Mouse (Mus musculus): ENCODE data around the gene Hdlbp. TPM values are rescaled to one million over a fixed set of nuclear protein-coding genes. Genes with fewer than 3 reads are reported as not detected.
"Not testable (repeated sequence)": the region's sequence is repeated elsewhere in the genome, so short reads cannot be mapped to it uniquely, and the experiment has no call there.

Hdlbp gene
- polyA plus RNA-seq, 1 experiment from 2014 or later = 184 TPM

- Histone ChIP-seq H3K9ac (peak overlapping the region; percentile 93), H3K4me1 (peaks cover 11% of the 10 kb centered on the region; the same call in 1 of the 2 replicates), H3K9me3 (no peaks in the 10 kb centered on the region), H3K27ac (peak overlapping the region; percentile 96), H3K36me3 (0 out of 2 replicates have a peak, but pooled peaks cover under 1% of the 10 kb centered on the region), H3K27me3 (no peaks in the 10 kb centered on the region), H3K4me3 (peak overlapping the region; percentile 92), H3K4me2 (peak overlapping the region; percentile 68)
- no peak for ATAC-seq (ENCODE audit: insufficient number of reproducible peaks, insufficient read depth, low FRiP score, low TSS enrichment, low read depth)
- 5% methylated on average over 23 of the region's 23 CpGs for WGBS
These were observed 965 bp upstream of the Hdlbp start for GRCm38 (mm10) chr1:93479476-93480083.

DNA sequence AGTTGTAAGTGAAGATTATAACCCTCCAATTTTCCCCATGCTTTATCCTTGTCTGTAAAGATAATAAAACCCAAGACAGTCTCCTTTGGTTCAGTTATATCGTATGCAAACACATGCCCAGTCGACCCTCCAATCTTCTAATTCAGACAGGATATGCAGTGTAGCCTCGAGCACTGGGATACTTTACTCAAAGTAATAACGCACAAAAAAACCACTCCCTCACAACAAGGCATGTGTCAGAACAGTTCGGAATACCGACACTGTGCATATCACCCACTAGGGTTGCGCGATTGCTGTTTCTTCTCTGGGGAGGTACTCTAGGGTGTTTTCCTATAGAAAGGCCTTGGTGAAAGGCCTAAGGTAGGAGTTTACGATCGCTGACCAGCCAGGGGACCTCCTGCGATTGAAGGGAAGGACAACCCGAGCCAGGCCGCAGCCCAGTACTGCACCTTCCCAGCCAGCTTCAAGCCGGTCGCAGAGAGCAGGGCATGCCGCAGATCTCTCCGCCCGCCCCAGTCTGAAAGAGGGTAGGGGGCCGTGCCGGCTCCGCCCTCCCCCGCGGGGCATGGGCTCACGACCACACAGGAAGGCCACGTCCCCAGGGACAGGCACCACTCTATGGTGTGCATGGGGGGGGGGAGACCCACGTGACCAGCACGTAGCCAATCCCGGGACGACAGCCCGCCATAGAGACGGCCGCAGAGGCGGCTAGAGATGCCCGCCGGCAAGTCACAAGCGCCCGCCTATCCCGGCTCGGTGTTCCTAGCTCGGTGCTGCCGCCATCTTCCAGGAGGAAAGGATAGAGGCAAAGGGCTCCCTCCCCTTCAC, 643 bp downstream of the Hdlbp start:
- H3K27ac ChIP-seq = peak overlapping the region; percentile 96
- H3K9ac ChIP-seq = peak overlapping the region; percentile 93
- no peaks in the 10 kb centered on the region for H3K27me3 ChIP-seq
- H3K9me3 ChIP-seq = no peaks in the 10 kb centered on the region
- peak overlapping the region; percentile 56 for H3K4me2 ChIP-seq
- peak overlapping the region; percentile 92 for H3K4me3 ChIP-seq
- WGBS = under 1% methylated on average over 37 of the region's 41 CpGs
- peaks cover 11% of the 10 kb centered on the region; the same call in 1 of the 2 replicates for H3K4me1 ChIP-seq
- 0 out of 2 replicates have a peak, but pooled peaks cover 3% of the 10 kb centered on the region for H3K36me3 ChIP-seq
- peak; percentile 97 for ATAC-seq (ENCODE audit: insufficient number of reproducible peaks, insufficient read depth, low FRiP score, low TSS enrichment, low read depth)

DNA sequence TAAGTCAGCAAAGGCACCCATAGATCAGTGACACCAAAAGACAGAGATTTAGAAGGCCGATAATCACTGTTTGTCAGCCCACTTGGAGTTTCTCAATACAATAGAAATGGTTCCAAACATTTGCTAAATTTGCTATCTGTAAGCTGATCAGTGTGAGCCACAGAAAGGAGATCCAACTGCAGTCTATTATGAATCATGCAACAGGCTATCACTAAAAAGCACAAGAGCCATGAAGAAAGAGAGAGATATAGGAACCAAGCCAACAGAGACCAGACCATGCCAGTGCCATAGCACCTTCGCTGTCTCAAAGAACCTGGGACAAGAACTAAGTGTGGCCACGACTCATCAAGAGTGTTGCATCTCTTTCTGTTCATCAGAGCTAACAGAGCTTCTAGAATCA, 2.9 kb downstream of the Hdlbp start:
- H3K36me3 ChIP-seq = 0 out of 2 replicates have a peak, but pooled peaks cover 3% of the 10 kb centered on the region
- 90% methylated on average over 3 of the region's 3 CpGs for whole genome bisulfite sequencing
- ATAC-seq (ENCODE audit: insufficient number of reproducible peaks, insufficient read depth, low FRiP score, low TSS enrichment, low read depth) = no peak
- no peaks in the 10 kb centered on the region for H3K27me3 ChIP-seq
- no peak overlapping the region for H3K4me3 ChIP-seq
- no peak overlapping the region for H3K9ac ChIP-seq
- H3K27ac ChIP-seq = no peak overlapping the region
- H3K4me1 ChIP-seq = peaks cover 8% of the 10 kb centered on the region; the same call in 1 of the 2 replicates
- no peaks in the 10 kb centered on the region for H3K9me3 ChIP-seq
- H3K4me2 ChIP-seq = no peak overlapping the region

DNA sequence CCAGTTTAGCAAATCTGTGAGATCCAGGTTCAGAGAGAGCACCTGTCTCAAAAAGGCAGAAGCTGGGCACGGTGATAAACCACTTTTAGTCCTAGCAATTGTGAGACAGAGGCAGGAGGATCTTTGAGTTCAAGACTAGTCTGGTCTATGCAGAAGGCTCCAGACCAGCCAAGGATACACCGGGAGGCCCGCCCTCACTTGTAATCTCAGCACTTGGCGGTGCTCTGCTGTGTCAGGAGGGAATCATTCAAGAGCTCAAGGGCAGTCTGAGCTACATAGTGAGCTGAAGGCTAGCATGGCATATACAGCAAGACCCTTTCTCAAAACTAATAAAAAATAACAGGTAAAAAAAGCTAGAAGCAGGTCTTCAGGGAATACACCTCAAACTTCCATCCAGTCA, 10.0 kb downstream of the Hdlbp start:
- ATAC-seq (ENCODE audit: insufficient number of reproducible peaks, insufficient read depth, low FRiP score, low TSS enrichment, low read depth) = no peak
- Histone ChIP-seq H3K4me2 (no peak overlapping the region), H3K4me3 (no peak overlapping the region), H3K27me3 (no peaks in the 10 kb centered on the region), H3K27ac (no peak overlapping the region), H3K9me3 (no peaks in the 10 kb centered on the region), H3K4me1 (no peaks in the 10 kb centered on the region), H3K9ac (no peak overlapping the region), H3K36me3 (0 out of 2 replicates have a peak, but pooled peaks cover under 1% of the 10 kb centered on the region)
- WGBS = 92% methylated on average over 4 of the region's 4 CpGs

DNA sequence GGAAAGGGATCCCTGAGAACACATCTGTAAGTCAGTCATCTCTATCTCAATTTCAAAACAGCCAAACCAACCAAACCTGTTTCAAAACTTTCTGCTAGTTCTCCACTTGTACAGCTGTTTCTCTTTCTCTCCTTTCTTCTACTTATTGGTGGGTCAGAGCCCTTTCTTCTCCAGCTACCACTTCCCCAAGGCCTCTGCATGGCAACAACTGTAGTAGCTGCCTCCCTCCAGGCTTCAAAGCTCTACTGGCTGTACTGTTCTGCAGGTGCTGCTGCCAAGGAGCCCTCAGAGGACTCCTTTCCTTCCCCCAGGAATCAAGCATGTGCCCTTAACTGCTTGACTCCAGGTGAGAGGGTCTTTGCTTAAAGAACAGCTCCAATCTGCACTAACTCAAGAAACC, 12.9 kb downstream of the Hdlbp start:
- no peaks in the 10 kb centered on the region for H3K4me1 ChIP-seq
- ATAC-seq (ENCODE audit: insufficient number of reproducible peaks, insufficient read depth, low FRiP score, low TSS enrichment, low read depth) = no peak

DNA sequence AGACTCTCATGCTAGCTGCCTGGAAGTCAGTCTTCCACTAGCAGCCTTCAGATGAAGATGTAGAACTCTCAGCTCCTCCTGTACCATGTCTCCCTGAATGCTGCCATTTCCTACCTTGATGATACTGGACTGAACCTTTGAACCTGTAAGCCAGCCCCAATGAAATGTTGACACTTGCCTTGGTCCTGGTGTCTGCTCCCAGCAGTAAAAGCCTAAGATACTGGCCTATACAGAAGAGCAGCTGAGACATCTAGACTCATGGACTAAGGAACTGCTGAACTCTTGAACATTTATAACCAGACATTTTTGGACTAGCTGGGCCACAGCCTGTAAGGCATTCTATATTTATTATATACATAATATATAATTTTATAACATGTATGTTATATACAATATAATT, 13.5 kb downstream of the Hdlbp start:
- H3K4me2 ChIP-seq = no peak overlapping the region
- H3K27me3 ChIP-seq = no peaks in the 10 kb centered on the region
- H3K36me3 ChIP-seq = 0 out of 2 replicates have a peak, but pooled peaks cover 3% of the 10 kb centered on the region
- H3K9ac ChIP-seq = no peak overlapping the region
- no peak overlapping the region for H3K27ac ChIP-seq
- ATAC-seq (ENCODE audit: insufficient number of reproducible peaks, insufficient read depth, low FRiP score, low TSS enrichment, low read depth) = no peak
- no peak overlapping the region for H3K4me3 ChIP-seq
- H3K4me1 ChIP-seq = no peaks in the 10 kb centered on the region
- H3K9me3 ChIP-seq = no peaks in the 10 kb centered on the region

More for the DNA sequence above, 12.9 kb downstream of the Hdlbp start:
- Histone ChIP-seq H3K9ac (no peak overlapping the region), H3K27me3 (no peaks in the 10 kb centered on the region), H3K4me2 (no peak overlapping the region), H3K4me3 (no peak overlapping the region), H3K27ac (no peak overlapping the region), H3K9me3 (no peaks in the 10 kb centered on the region), H3K36me3 (0 out of 2 replicates have a peak, but pooled peaks cover 3% of the 10 kb centered on the region)

- Histone ChIP-seq H3K4me2 (no peak overlapping the region), H3K9ac (no peak overlapping the region), H3K4me1 (no peaks in the 10 kb centered on the region), H3K36me3 (0 out of 2 replicates have a peak, but pooled peaks cover 3% of the 10 kb centered on the region), H3K27me3 (no peaks in the 10 kb centered on the region), H3K27ac (no peak overlapping the region), H3K9me3 (no peaks in the 10 kb centered on the region), H3K4me3 (no peak overlapping the region)
- ATAC-seq (ENCODE audit: insufficient number of reproducible peaks, insufficient read depth, low FRiP score, low TSS enrichment, low read depth) = no peak
- WGBS = 56% methylated on average over 3 of the region's 3 CpGs
These were observed 19.5 kb downstream of the Hdlbp start for GRCm38 (mm10) chr1:93459101-93459500.

GRCm38 (mm10) chr1:93458357-93458756, 20.3 kb downstream of the Hdlbp start:
- Histone ChIP-seq H3K4me2 (no peak overlapping the region), H3K27me3 (no peaks in the 10 kb centered on the region), H3K4me3 (no peak overlapping the region), H3K9ac (no peak overlapping the region), H3K4me1 (no peaks in the 10 kb centered on the region), H3K36me3 (0 out of 2 replicates have a peak, but pooled peaks cover under 1% of the 10 kb centered on the region), H3K27ac (no peak overlapping the region), H3K9me3 (no peaks in the 10 kb centered on the region)
- ATAC-seq (ENCODE audit: insufficient number of reproducible peaks, insufficient read depth, low FRiP score, low TSS enrichment, low read depth) = no peak
- WGBS = 56% methylated on average over 1 of the region's 1 CpGs

GRCm38 (mm10) chr1:93453721-93454255, 24.8 kb downstream of the Hdlbp start:
- no peaks in the 10 kb centered on the region for H3K27me3 ChIP-seq
- H3K9ac ChIP-seq = no peak overlapping the region
- H3K36me3 ChIP-seq = no peaks in the 10 kb centered on the region
- H3K9me3 ChIP-seq = no peaks in the 10 kb centered on the region
- no peaks in the 10 kb centered on the region for H3K4me1 ChIP-seq
- no peak overlapping the region for H3K4me2 ChIP-seq
- no peak for ATAC-seq (ENCODE audit: insufficient number of reproducible peaks, insufficient read depth, low FRiP score, low TSS enrichment, low read depth)
- H3K4me3 ChIP-seq = no peak overlapping the region
- no peak overlapping the region for H3K27ac ChIP-seq

DNA sequence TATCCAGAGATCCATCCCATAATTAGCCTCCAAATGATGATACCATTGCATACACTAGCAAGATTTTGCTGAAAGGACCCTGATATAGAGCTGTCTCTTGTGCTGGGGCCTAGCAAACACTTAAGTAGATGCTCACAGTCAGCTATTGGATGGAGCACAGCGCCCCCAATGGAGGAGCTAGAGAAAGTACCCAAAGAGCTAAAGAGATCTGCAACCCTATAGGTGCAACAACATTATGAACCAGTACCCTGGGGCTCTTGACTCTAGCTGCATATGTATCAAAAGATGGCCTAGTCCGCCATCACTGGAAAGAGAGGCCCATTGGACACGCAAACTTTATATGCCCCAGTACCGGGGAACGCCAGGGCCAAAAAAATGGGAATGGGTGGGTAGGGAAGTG, 28.5 kb downstream of the Hdlbp start:
- H3K36me3 ChIP-seq; H3K9ac ChIP-seq; H3K4me2 ChIP-seq; H3K9me3 ChIP-seq; H3K27ac ChIP-seq; H3K4me1 ChIP-seq; H3K27me3 ChIP-seq; H3K4me3 ChIP-seq; ATAC-seq (ENCODE audit: insufficient number of reproducible peaks, insufficient read depth, low FRiP score, low TSS enrichment, low read depth): not testable (repeated sequence)
- 84% methylated on average over 5 of the region's 5 CpGs for WGBS

- 18% methylated on average over 3 of the region's 3 CpGs for WGBS
- Histone ChIP-seq H3K9ac (peak overlapping the region; percentile 93), H3K36me3 (peaks cover 12% of the 10 kb centered on the region), H3K4me3 (peak overlapping the region; percentile 97), H3K4me1 (peaks cover 27% of the 10 kb centered on the region), H3K27me3 (no peaks in the 10 kb centered on the region), H3K9me3 (no peaks in the 10 kb centered on the region), H3K4me2 (peak overlapping the region; percentile 71), H3K27ac (peak overlapping the region; percentile 96)
- ATAC-seq (ENCODE audit: insufficient number of reproducible peaks, insufficient read depth, low FRiP score, low TSS enrichment, low read depth) = peak; percentile 22
These were observed 32.8 kb downstream of the Hdlbp start for GRCm38 (mm10) chr1:93445822-93446162.

Measured in embryonic facial prominence, embryonic 13.5 days (tissue).